Mouse (Mus musculus) frontal cortex, adult (tissue): Measurements from ENCODE around the gene Rnf5.
A peak's percentile ranks its signal among the peaks of the same experiment; 100 is the strongest.

Experiments
- ATAC-seq: cut with Nextera tagmentation; 2 replicates; pipeline ENCODE4 v1.9.2; 2017; ENCODE audit warnings: mild to moderate bottlenecking, moderate library complexity, mixed read lengths; ENCODE audit not compliant: low TSS enrichment

Rnf5 gene

DNA sequence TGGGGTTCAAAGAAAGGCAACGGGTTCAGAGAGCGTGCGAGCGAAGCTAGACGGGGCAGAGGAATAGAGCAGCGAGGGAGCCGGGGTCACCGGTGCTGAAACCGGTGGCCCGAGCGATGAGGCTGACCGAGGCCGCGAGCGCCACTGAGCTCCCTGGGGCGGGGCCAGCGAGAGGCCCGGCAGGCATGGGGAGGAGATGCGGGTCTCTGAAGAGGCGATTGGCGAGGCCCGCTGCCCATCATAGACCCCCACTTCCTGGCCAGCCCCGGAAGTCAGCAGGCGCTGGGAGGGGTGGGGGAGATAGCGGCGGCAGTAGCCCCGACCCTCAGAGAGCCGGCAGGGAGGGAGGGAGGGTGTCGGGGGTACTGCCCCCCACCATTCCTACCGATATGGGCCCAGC, 2.1 kb upstream of the Rnf5 start:
- peak; percentile 60 for ATAC-seq

DNA sequence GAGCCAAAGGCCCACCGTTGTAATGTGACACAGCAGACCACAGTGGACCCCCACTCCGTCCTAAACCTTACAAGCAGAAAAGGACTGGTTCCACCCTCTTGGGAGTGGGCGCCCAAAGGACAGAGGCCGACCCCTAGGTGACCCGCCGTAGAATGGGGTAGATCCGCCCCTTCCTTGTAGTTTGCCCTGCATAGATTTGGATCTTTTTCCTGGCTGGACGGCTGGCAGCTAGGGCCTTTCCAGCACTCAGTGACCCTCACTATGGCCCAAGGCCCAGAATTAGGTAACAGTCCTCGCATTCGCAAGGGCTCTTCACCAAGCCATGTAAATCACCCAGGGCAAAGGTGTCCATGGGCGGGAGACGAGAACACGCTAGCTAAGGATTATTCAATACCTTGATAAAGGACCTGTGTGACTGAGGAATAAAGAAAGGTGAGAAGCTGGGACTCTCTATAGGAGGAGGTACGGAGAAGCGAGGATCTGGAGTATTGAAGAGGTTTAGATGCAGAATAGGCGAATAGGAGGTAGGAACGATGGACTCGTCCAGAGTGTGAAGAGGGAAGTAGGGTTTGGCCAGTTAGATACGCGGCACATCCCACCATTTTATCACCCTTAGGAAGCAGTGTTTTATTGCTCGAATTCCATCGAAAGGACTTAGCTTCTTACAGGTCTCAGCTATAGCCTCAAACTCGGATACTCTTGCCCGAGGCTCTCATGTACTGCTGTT, 1.2 kb upstream of the Rnf5 start:
- ATAC-seq = no peak

DNA sequence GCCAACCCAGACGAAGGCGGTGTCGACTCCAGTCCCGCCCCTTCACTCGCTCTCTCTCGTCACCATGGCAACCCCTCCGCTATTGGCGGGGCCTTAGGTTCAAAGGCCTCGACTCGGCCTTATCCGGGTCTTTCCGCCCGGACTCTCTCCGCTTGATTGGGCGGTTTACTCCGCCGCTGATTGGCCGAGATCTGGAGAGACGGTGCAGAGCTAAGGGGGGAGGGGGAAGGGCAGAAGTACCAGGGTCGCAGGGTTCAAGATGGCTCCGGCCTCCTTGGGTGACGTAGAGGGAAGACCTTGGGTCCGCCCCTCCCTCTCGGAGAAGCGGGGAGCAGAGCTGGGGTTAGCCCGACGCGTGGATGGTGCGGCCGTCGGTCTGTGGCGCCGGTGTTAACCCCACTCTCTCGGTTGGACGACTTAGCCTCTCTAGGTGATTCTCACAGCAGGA, 595 bp upstream of the Rnf5 start, which contains the start of gene Agpat1:
TSS of gene Agpat1 (plus strand) at position 202 of the 448 bp plus-strand sequence.
- peak; percentile 72 for ATAC-seq

DNA sequence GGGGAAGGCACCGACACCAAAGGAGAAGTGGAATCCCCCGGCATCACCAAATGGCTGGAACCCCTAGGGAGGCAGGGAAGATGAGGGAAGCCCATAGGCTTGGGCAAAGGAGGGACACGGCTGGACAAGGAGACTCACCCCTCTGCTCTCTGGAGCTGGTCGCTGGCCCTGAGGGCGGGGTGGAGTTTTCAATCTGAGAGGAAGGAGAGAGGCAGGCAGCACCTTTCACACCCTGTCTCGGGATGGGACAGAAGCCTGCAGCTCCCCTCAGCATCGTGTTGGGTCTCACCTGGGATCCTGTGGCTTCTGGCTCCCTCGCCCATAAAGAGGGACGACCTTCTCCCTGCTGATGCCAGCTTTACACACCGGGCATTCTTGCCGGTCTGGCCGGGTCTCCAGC, 1.7 kb downstream of the Rnf5 start:
- no peak for ATAC-seq

DNA sequence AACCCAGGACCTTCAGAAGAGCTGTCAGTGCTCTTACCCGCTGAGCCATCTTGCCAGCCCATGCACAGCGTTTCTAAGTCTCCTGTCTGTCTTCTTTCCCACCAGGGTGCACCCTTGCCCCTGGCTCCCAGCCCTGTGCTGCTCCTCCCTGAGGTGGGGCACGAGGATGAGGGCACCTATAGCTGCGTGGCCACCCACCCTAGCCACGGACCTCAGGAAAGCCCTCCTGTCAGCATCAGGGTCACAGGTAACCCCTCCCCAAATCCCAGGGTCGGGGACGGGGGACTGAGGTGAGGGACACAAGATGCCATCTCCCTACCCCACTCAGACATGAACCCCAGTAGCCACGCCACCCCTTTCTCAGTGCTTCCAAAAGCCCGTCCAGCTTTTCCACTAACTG, 3.6 kb downstream of the Rnf5 start:
- ATAC-seq = no peak

DNA sequence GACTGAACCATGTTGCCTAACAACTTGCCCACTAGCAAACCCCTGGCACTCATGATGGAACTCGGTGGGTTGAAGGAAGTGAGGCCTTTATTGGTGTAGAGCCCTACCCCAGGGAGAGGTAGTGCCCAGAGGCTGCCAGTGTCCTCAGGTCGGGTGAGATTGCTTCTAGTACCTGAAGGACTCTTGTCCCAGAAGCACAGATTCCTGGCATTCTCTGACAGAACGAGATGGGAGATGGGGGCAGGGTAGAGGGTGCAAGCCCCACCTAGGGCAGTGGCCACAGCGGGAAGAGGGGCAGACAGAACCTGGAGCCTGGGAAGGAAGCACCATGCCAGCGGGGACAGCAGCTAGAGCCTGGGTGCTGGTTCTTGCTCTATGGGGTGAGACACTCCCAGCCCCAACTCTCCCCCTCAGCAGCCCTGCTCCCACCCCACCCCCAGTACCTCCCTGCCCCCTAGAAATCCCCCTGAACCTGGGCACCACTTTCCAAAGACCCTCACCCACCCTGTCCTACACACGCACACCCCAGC, 5.9 kb downstream of the Rnf5 start, which contains the start of gene Ager:
TSS of gene Ager (plus strand) at position 297 of the 530 bp plus-strand sequence.
- ATAC-seq = no peak

DNA sequence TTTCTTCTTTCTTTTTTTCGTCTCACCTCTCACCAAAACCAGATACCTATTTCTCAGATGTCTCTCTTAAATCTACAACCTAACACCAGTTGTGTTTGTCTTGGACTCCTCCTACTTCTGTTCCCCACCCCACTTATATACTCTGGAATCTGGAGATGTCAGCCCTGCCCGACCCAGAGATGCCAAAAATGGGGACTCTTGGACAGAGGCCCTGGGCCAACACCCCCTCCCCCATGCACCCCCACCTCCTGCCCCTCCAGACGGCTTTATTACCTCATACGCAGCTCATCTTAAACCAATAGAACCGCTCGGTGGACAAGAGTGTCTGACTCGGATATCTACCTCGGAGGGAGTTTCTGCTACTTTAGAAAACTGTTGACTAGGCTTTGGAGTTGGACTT, 7.4 kb downstream of the Rnf5 start:
- no peak for ATAC-seq

DNA sequence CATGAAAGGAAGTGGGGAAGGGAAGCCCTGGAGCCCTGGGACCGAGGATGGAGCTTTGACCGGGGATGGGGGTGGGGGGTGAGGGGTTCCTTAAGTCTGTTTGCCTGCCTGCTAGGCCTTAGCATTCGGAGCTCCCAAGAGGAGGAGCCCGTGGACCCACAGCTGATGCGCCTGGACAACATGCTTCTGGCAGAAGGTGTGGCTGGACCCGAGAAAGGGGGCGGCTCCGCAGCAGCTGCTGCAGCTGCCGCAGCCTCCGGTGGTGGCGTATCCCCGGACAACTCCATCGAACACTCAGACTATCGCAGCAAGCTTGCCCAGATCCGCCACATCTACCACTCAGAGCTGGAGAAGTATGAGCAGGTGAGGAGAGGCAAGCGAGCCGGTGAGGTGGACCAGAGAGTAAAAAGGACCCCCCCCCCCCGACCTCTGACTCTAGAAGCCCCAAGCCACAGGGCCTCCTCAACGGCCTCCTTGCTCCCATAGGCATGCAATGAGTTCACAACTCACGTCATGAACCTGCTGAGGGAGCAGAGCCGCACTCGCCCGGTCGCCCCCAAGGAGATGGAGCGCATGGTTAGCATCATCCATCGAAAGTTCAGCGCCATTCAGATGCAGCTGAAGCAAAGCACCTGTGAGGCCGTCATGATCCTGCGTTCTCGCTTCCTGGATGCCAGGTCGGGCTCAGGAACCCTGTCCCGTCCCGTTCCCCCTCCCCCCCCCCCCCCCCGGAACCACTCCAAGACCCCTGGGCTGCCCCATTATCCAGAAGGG, 9.6 kb downstream of the Rnf5 start:
- ATAC-seq = no peak

DNA sequence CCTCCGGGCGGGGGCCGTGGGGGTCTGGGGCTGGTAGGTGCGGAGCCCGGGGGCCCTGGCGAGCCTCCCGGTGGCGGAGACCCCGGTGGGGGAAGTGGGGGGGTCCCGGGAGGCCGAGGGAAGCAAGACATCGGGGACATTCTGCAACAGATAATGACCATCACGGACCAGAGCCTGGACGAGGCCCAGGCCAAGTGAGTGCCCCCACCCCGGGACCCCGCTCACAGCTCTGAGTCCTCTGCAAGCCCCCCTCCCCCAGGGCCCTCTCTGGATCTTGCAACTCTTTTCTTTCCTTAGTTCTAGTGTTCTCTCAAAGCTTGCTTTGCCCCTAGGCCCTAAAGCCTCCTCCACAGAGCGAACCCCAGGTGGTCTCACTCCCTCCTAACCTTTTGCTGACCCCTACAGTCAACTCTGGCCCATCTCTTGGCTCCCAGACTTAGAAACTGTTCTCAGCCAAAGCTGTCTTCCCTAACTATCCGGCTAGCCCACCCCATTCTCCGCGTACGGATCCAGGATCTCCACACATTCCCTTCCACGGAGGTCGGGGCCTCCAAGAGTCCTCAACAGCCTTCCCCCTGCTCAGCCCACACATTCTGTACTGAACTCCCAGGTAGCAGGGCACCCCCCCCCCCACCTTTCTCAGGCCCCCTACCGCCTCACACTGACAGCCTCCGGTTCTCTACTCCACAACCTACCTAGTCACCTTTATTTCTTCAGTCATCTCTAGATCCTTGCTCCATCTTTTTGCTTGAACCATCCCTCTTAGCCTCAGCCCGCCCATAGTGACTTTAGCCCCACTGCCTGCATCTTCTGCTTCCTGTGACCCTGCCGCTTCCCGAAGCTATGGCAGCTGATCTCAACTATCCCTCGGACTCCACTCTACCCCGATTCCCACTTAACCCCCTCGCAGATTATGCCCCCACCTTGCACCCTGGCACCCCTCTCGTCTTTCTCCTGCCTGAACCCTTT, 10.6 kb downstream of the Rnf5 start:
- ATAC-seq = peak; percentile 28

DNA sequence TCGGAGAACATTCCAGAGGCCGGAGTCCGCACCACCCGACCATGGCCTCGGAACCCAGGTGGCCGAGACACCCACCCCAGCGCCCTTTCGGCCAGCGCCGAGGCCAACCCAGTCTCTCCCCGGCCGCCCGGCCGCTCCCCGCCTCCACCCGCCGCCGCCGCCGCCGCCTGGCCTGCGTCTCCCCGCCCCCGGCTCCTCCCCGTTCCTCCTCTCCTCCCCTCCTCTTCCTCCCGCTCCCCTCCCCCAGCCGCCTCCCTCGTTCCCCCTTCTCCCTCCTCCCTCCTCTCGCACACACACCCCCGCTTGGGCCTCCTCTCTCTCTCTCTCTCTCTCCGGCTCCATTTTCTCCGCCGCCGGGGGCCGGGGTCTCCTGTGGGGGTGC, 11.5 kb downstream of the Rnf5 start:
- peak; percentile 20; the same call in 1 of the 2 replicates for ATAC-seq

DNA sequence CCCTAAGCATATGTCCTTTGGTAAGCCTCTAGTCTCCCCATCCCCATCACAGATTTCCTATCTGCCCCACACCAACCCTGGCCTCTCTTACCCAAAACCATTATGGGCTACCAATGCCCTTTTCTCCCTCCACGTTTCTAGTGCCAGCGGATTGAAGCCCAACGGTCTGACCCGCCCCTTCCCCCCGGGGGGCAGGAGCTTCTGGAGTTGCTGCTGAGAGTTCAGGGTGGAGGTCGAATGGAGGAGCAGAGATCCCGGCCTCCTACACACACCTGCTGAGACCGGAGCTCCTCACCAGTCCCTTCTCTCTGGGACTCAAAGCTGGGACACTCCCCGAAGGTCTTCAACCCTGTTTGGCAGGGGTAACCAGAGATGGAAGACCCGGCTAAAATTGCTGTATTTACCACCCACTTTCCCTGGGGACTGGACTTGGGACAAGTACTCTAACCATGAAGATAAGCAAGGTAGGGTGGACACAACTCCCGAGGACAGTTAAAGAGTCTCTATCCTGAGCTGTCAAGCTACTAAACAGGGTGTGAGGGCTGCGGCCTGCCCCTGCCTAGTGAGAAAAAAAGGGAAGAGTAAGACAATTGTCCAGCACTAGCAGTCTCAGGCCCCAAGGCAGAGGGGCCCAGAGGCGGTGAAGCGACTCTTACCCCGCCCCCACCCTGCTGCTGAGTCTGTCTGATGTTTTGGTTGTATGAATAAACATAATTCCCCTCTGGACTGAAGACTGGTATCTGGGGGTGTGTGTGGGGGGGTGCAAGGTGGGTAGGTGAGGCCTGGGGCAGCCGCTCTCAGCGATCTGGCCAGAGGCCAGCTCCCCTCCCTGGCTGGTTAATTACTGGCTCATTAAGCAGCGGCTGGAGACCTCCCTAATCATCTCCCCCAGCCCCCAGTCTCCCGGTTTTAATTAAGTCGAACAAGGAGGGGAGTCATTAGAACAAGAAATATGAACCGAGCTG, 12.2 kb downstream of the Rnf5 start, which contains the start of gene Pbx2:
TSS of gene Pbx2 (plus strand) at position 238 of the 965 bp plus-strand sequence.
- ATAC-seq = no peak

DNA sequence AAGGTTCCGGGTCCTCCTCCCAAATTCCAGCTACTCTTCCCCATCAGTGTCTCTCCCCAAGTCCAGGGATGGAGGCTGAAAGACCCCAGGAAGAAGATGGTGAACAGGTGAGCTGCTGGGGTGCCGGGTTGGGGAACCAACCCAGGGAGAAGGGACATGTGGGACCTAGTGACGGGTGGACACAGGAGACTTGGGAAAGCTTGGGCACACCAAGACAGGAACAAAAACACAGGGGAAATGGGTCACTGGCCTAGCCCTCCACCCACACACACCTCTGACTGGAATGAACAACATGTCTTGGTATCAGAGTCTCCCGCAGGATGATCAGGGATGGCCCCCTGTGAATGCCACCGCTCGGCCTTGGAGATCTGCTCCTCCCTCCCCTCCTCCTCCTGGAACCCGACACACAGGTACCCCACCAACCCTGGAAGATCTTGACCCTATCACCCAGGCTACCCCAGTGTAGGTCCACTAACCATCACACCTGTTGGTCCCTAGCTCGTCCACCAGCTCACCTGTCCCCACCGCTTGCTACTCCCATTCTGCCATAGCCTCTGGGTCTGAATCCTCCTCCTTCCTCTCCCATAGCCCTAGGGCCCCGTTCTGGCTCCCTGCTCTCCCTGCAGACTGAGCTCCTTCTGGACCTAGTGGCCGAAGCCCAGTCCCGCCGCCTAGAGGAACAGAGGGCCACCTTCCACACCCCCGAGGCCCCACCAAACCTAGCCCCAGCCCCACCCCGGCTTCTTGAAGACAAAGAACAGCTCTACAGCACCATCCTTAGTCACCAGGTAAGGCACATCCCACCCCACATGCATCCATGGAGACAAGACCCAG, 13.1 kb downstream of the Rnf5 start:
- ATAC-seq = no peak

DNA sequence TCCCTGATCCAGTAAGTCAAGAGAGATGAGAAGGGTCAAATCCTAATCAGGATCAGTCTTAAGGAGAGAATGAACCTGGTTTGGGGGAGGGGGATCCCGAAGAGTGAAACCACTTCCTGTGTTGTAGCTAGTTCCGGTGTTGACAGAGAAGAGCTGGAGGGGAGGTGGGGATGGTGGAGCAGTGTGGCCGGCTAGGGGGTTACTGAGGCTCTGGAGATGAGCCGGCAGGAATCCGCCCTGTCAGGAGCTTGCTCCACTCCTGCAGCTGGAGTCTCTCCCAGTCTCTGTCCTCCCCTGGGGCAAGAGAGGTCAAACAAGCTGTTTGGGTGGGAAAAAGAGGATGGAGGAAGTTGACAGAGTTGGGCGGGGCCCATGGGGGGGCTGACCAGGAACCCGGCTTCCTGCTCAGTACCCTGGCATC, 13.8 kb downstream of the Rnf5 start, which contains the start of gene Gpsm3:
TSS of gene Gpsm3 (plus strand) at position 126 of the 421 bp plus-strand sequence.
- ATAC-seq = no peak

DNA sequence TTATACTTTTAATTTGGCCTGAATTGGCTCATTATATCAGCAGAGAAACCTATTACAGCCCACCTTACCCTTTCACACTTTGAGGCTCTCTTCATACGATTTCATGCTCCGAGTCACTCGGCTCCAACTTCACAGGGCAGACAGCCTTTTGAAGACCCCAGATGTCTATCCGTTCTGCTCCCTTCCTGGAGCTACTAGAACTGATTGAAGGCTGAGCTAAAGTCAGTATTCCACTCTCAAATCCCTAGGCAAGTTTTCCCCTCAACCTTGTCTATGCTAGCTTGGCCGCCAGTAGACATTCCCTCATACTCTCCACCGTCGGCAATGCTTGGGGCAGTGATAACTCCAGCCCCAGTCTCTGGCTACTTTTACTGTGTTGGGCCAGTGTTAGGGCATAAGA, 14.3 kb downstream of the Rnf5 start:
- no peak for ATAC-seq

DNA sequence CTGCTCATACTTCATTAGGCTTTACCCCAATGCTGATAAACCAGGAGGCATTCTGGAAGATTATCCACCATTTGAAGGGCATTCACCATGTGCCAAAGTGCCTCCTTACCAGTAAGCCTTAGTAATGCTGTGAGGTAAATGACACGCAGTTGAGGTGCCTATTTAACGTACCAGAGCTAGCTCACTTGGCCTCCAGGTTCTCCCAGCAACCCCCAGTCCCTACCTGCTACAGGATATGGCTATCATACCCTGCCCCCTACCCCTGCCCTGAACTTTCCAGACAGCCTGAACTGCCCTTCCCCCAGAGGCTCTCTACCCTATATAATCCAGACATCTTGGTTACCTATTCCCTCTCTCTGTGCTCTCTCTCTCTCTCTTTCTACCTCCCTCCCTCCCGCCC, 14.7 kb downstream of the Rnf5 start:
- ATAC-seq = no peak

DNA sequence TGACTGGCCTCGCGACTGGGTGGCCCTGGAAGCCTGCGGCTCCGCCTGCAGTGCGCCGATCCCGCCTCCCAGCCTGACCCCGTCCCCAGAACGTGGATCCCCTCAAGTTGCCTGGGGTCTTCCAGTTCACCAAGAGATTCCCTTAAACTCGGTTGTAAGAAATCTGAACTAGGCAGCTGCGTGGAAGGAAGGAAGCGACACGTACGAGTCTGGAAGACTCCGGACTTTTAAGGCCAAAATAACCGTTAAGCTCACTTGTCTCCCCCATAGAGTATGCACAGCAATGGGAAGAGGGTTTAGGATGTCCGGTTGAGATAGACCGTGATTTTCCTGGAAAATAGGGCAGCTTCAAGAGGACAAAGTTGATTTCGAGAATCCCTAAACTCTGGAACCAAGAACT, 15.7 kb downstream of the Rnf5 start:
- ATAC-seq = no peak

DNA sequence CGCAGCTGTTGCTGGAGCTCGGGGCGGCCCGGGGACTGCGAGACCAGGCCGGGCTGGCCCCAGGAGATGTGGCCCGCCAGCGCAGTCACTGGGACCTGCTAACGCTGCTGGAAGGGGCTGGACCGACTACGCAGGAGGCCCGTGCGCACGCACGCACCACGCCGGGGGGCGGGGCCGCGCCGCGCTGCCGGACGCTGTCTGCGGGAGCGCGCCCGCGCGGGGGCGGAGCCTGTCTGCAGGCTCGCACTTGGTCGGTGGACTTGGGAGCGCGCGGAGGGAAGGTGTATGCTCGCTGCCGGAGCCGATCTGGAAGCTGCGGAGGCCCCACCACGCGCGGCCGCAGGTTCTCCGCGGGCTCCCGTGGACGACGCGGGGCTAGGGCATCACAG, 16.1 kb downstream of the Rnf5 start:
- ATAC-seq = peak; percentile 72

DNA sequence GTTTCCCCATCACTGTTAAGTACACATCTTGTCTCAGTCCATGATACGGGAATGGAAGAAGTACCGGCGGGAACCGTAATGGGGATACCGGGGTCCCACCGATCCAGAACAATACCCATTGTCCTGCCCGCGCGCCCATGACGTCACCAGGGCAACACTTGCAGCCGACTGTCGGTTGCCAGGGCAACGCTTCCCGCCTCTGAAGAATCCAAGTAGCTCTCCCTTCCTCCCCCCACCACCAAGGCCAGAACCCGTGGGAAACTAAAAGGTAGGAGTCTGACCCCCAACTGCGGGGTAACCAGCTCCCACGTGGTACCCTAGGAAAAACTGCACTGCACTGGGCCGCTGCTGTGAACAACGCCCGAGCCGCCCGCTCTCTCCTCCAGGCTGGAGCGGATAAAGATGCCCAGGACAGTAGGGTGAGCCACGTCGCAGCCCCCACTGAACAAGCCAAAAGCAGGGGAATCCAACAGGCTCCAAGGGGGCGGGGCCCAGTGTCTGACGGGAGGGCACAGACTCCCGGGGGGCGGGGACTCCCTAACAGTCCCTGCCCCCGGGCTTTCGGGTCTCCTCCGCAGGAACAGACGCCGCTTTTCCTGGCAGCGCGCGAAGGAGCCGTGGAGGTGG, 16.6 kb downstream of the Rnf5 start:
- ATAC-seq = peak; percentile 59
